Mouse (Mus musculus) layer of hippocampus, adult 2 months (tissue): ENCODE results near the gene Abtb2. TPM values are rescaled to one million over a fixed set of nuclear protein-coding genes. Genes with fewer than 3 reads are reported as not detected.

Source experiments
- DNase-seq, 2 experiments: peaks; one replicate each; pipeline ENCODE4 v3.0.0; 2022; ENCODE audit warnings: low spot score in 2 of 2
- H3K27ac ChIP-seq: fragments of 200-600 bp; 2 replicates; pipeline ENCODE4 v1.8.1; 2022
- H3K4me3 ChIP-seq: fragments of 200-600 bp; 2 replicates; pipeline ENCODE4 v1.8.1; 2022; ENCODE audit warnings: mild to moderate bottlenecking
- CTCF ChIP-seq: fragments of 200-600 bp; conservative IDR thresholded peaks from 2 replicates; pipeline ENCODE4 v1.8.1; 2022; ENCODE audit warnings: antibody characterized with exemption, mild to moderate bottlenecking, moderate library complexity
- total RNA-seq, 2 experiments: library from RNA; stranded (reverse); gene quantifications; 2 replicates each; pipeline ENCODE4 v1.2.3; 2021

The Abtb2 gene
- total RNA-seq, 2 experiments from 2014 or later: 9.5 to 10.3 TPM

GRCm38 (mm10) chr2:103718594-103719291, 152.6 kb downstream of the Abtb2 start:
- H3K27ac ChIP-seq: no peak overlapping the region
- DNase-seq: peak; percentile 48 to 80
- peak; percentile 98 for TF ChIP-seq CTCF
- no peak overlapping the region for H3K4me3 ChIP-seq

GRCm38 (mm10) chr2:103719292-103719646, 153.2 kb downstream of the Abtb2 start:
- no peak for TF ChIP-seq CTCF
- DNase-seq: no peak
- H3K4me3 ChIP-seq: no peak overlapping the region
- H3K27ac ChIP-seq: no peak overlapping the region

- H3K4me3 ChIP-seq: no peak overlapping the region
- H3K27ac ChIP-seq: no peak overlapping the region
- DNase-seq: no peak
- TF ChIP-seq CTCF: no peak
Observed at GRCm38 (mm10) chr2:103724521-103724920, 158.4 kb downstream of the Abtb2 start.

GRCm38 (mm10) chr2:103728027-103728540, 162.0 kb downstream of the Abtb2 start:
- Histone ChIP-seq H3K4me3 (no peak overlapping the region), H3K27ac (no peak overlapping the region)
- no peak for DNase-seq
- no peak for TF ChIP-seq CTCF

GRCm38 (mm10) chr2:103730999-103731398, 164.9 kb downstream of the Abtb2 start:
- H3K4me3 ChIP-seq: no peak overlapping the region
- peak overlapping the region; percentile 21 for H3K27ac ChIP-seq
- peak; percentile 37 for TF ChIP-seq CTCF
- peak; percentile 47 to 77 for DNase-seq

GRCm38 (mm10) chr2:103731423-103731822, 165.3 kb downstream of the Abtb2 start:
- peak overlapping the region; percentile 21 for H3K27ac ChIP-seq
- TF ChIP-seq CTCF: no peak
- DNase-seq: no peak

GRCm38 (mm10) chr2:103742821-103743220, 176.7 kb downstream of the Abtb2 start:
- Histone ChIP-seq H3K27ac (no peak overlapping the region), H3K4me3 (no peak overlapping the region)
- DNase-seq: no peak
- no peak for TF ChIP-seq CTCF

More at GRCm38 (mm10) chr2:103731423-103731822, 165.3 kb downstream of the Abtb2 start:
- no peak overlapping the region for H3K4me3 ChIP-seq

GRCm38 (mm10) chr2:103743536-103743935, 177.4 kb downstream of the Abtb2 start:
- H3K4me3 ChIP-seq: no peak overlapping the region
- DNase-seq: no peak
- TF ChIP-seq CTCF: no peak
- H3K27ac ChIP-seq: no peak overlapping the region

GRCm38 (mm10) chr2:103743988-103744387, 177.9 kb downstream of the Abtb2 start:
- DNase-seq: peak; percentile 18 to 59
- Histone ChIP-seq H3K27ac (no peak overlapping the region), H3K4me3 (no peak overlapping the region)
- TF ChIP-seq CTCF: peak; percentile 90

GRCm38 (mm10) chr2:103745481-103745880, 179.4 kb downstream of the Abtb2 start:
- no peak for TF ChIP-seq CTCF
- no peak overlapping the region for H3K4me3 ChIP-seq
- peak overlapping the region; percentile 12; the same call in 1 of the 2 replicates for H3K27ac ChIP-seq
- peak in 1 of 2 experiments; percentile 27 for DNase-seq

- H3K27ac ChIP-seq: peak overlapping the region; percentile 12; the same call in 1 of the 2 replicates
- DNase-seq: peak in 1 of 2 experiments; percentile 20
- no peak overlapping the region for H3K4me3 ChIP-seq
- TF ChIP-seq CTCF: no peak
Observed at GRCm38 (mm10) chr2:103746096-103746495, 180.0 kb downstream of the Abtb2 start.

- TF ChIP-seq CTCF: no peak
- DNase-seq: no peak
Observed at GRCm38 (mm10) chr2:103746761-103747160, 180.7 kb downstream of the Abtb2 start.

GRCm38 (mm10) chr2:103747891-103748290, 181.8 kb downstream of the Abtb2 start:
- no peak for DNase-seq
- Histone ChIP-seq H3K27ac (no peak overlapping the region), H3K4me3 (no peak overlapping the region)
- TF ChIP-seq CTCF: no peak

More at GRCm38 (mm10) chr2:103746761-103747160, 180.7 kb downstream of the Abtb2 start:
- Histone ChIP-seq H3K27ac (0 out of 2 replicates have a peak overlapping the region, but pooled peaks have one; percentile 12), H3K4me3 (no peak overlapping the region)

- TF ChIP-seq CTCF: no peak
- no peak for DNase-seq
- no peak overlapping the region for H3K27ac ChIP-seq
Observed at GRCm38 (mm10) chr2:103749091-103749490, 183.0 kb downstream of the Abtb2 start.

More at GRCm38 (mm10) chr2:103749091-103749490, 183.0 kb downstream of the Abtb2 start:
- no peak overlapping the region for H3K4me3 ChIP-seq
